Mouse (Mus musculus) midbrain, embryonic 15.5 days (tissue): ENCODE data around the gene Sema3f. TPM values are rescaled to one million over a fixed set of nuclear protein-coding genes. Genes with fewer than 3 reads are reported as not detected.

Experiments
- ATAC-seq: fragments of 200-750 bp; cut with Nextera tagmentation; replicated peaks from 2 replicates; pipeline ENCODE4 v1.8.0; 2017; ENCODE audit warnings: moderate TSS enrichment
- H3K27ac ChIP-seq: fragments of 300-500 bp; sonication (generic); 2 replicates; pipeline ENCODE4 v1.5.1; 2015; ENCODE audit warnings: mild to moderate bottlenecking, inconsistent platforms
- H3K27me3 ChIP-seq: fragments of 300-500 bp; sonication (generic); replicated peaks from 2 replicates; pipeline ENCODE4 v1.6.1; 2015; ENCODE audit warnings: inconsistent platforms
- H3K36me3 ChIP-seq: fragments of 300-500 bp; sonication (generic); replicated peaks from 2 replicates; pipeline ENCODE4 v1.6.1; 2015; ENCODE audit warnings: inconsistent platforms
- H3K4me1 ChIP-seq: fragments of 300-500 bp; sonication (generic); 2 replicates; pipeline ENCODE4 v1.6.1; 2015; ENCODE audit warnings: inconsistent platforms
- H3K4me2 ChIP-seq: fragments of 300-500 bp; sonication (generic); 2 replicates; pipeline ENCODE4 v1.6.1; 2015; ENCODE audit warnings: inconsistent platforms, mild to moderate bottlenecking, moderate library complexity
- H3K4me3 ChIP-seq: fragments of 300-500 bp; sonication (generic); 2 replicates; pipeline ENCODE4 v1.5.1; 2015; ENCODE audit warnings: mild to moderate bottlenecking, inconsistent platforms
- H3K9ac ChIP-seq: fragments of 300-500 bp; sonication (generic); 2 replicates; pipeline ENCODE4 v1.6.1; 2015; ENCODE audit warnings: mild to moderate bottlenecking, inconsistent platforms
- H3K9me3 ChIP-seq: fragments of 300-500 bp; sonication (generic); 2 replicates; pipeline ENCODE4 v1.6.1; 2016; ENCODE audit warnings: inconsistent platforms
- WGBS: fragments of 180-500 bp; shearing (Covaris S2); methylation state at CpG from one replicate; pipeline ENCODE4 v1.1.7; 2015; ENCODE audit warnings: mixed read lengths; 5-methylcytosine and 5-hydroxymethylcytosine counted together
- polyA plus RNA-seq: library from polyadenylated mRNA; unstranded; fragments of >200 nt; fragmentation: Nextera tagmentation; extraction: Ambion mirVana; gene quantifications from 2 replicates; pipeline ENCODE4 v1.2.1, GENCODE M21; 2015

Sema3f gene
- polyA plus RNA-seq, 1 experiment from 2014 or later, result 26.0 TPM

DNA sequence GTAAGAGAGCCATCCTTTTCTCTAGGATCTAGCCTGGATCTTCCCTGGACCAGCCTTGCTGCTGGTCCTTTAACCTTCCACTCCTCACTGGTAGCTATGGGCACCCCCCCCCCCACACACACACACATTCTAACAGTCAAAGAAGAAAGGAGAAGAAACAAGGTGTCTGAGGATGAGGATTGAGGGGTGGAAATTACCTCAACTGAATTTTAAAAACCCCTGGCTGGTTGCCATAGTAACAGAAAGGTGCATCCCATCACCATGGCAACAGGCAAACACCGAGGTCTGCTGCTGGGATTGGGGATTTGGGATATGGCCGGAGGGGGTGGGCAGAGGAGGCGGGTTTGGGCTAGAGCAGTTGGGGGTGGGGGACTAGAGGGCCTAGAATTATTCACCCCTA lies 19.4 kb upstream of the Sema3f start:
- ATAC-seq, result peak; percentile 35
- Histone ChIP-seq H3K9ac (no peak overlapping the region), H3K27ac (peak overlapping the region; percentile 91), H3K4me3 (no peak overlapping the region), H3K36me3 (no peaks in the 10 kb centered on the region), H3K4me1 (peaks cover 57% of the 10 kb centered on the region), H3K27me3 (no peaks in the 10 kb centered on the region), H3K4me2 (peak overlapping the region; percentile 15), H3K9me3 (no peaks in the 10 kb centered on the region)
- WGBS, result 4% methylated on average over 3 of the region's 3 CpGs

DNA sequence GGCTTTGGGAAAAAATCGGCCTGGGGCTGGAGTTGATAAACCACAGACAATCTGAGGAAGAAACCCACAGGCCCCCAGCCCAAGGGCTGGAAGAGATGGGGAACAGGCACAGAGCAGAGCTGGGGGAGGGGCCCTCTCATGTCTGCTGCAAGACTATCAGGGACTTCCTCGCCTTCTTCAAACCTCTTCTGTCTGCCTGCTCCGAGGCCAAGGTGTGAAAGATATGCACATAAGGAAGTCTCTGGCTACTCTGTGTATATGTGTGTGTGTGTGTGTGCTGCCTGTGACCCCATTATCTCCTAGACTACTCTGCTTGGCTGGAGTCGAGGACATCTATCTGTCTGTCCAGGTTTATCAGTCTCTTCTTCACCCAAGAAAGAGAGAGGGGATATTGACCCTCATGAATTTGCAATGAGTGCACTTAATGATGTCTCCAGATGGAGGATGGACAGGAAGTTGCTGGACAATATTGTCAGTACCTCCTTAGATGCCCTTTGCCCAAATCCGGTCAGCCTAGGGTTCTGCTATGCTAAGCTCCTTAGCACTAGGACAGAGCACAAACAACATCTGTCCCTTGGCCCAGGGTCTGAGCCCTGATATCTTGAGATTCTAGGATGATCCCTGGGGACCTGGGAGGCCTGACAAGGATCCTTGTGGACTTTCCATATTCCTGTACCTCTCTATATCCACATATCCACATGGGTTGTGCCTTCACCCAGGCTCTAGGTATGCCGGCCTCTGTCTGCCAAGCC lies 18.8 kb upstream of the Sema3f start:
- no peaks in the 10 kb centered on the region for H3K9me3 ChIP-seq
- no peaks in the 10 kb centered on the region for H3K27me3 ChIP-seq
- peak overlapping the region; percentile 91 for H3K27ac ChIP-seq
- H3K4me2 ChIP-seq, result peak overlapping the region; percentile 15
- no peak overlapping the region for H3K9ac ChIP-seq
- no peaks in the 10 kb centered on the region for H3K36me3 ChIP-seq
- H3K4me3 ChIP-seq, result no peak overlapping the region
- ATAC-seq, result peak; percentile 22
- H3K4me1 ChIP-seq, result peaks cover 55% of the 10 kb centered on the region
- whole genome bisulfite sequencing, result 59% methylated on average over 6 of the region's 6 CpGs

DNA sequence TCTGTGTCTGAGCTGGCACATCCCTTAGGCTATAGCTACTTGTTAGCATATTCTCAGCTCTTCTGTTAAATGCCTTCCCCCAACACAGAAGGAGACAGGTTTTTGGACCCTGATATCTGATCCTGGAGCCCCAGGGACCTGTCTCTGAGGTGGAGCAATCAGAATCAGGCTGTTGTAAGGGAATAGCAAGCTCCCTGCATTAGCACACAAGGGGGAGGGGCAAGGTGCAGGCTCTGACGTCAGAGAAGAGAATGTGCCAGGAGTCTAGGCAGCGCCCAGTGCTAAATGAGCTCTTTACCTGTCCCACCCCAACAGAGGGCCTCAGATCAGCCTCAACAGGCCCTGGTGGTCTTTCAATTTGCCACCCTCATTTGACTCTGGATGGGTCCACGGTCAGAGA lies 16.8 kb upstream of the Sema3f start:
- Histone ChIP-seq H3K4me2 (no peak overlapping the region), H3K36me3 (no peaks in the 10 kb centered on the region), H3K9me3 (no peaks in the 10 kb centered on the region), H3K4me1 (peaks cover 73% of the 10 kb centered on the region), H3K9ac (no peak overlapping the region), H3K4me3 (no peak overlapping the region), H3K27me3 (no peaks in the 10 kb centered on the region), H3K27ac (peak overlapping the region; percentile 71)
- 45% methylated on average over 3 of the region's 3 CpGs for WGBS
- ATAC-seq, result no peak

DNA sequence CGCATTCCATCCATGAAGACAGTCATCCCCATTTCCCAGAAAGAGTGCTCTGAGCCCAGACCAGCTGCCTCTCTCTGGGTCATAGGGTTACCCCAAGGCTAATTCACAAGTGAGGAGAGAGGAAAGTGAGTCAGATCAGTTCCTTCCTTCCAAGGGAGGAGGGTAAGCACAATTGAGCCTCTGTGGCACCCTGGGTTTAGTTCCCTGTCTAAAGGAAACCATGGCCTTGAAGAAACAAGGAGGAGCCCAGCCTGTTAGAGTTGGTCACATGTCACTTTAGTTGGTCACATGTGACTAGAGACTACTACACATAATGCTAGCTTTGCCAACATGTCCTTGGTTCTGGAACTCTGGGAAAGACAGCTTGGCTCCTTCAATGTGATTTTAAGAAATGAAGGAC lies 14.5 kb upstream of the Sema3f start:
- no peak overlapping the region for H3K4me2 ChIP-seq
- 88% methylated on average over 1 of the region's 1 CpGs for WGBS
- H3K27ac ChIP-seq, result no peak overlapping the region
- H3K27me3 ChIP-seq, result no peaks in the 10 kb centered on the region
- no peaks in the 10 kb centered on the region for H3K36me3 ChIP-seq
- H3K4me1 ChIP-seq, result peaks cover 54% of the 10 kb centered on the region
- no peak overlapping the region for H3K9ac ChIP-seq
- no peak overlapping the region for H3K4me3 ChIP-seq
- ATAC-seq, result no peak
- H3K9me3 ChIP-seq, result no peaks in the 10 kb centered on the region

DNA sequence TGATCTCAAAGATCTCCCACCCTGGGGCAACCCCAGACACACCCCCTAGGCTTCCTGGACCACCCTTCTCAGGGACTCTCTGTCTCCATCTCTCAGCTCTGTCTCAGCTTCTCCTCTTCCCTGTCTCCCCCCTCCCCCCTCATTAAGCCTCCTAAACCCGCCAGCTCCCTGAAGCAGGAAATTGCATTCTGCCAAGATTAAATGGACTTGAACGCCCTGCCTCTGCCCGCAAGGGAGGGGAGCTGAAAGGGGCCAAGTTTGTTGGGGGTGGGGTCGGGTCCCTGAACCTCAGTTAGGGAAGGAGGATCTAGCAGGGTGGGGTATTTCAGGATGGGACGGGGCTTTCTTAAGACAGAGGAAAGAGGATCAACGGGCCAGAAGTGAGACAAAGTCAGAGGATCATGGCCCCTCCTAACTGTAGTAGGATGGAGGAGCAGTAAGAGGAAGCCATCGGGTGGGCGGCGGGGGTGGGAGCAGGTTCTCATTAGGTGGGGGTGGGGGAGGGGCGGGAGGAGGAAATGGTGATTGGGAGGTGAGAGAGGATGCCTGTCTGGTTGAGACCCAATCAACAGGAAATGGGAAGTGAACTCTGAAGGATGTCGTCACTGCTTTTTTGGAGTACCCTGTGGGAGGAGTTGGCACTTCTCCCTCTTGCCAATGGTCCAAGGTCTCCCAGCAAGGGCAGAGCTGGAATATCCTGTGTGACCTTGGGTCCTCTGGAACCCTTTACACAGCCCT lies 13.7 kb upstream of the Sema3f start:
- no peak overlapping the region for H3K4me3 ChIP-seq
- H3K9ac ChIP-seq, result no peak overlapping the region
- peak overlapping the region; percentile 18 for H3K4me2 ChIP-seq
- H3K4me1 ChIP-seq, result peaks cover 45% of the 10 kb centered on the region
- no peaks in the 10 kb centered on the region for H3K36me3 ChIP-seq
- no peaks in the 10 kb centered on the region for H3K27me3 ChIP-seq
- no peaks in the 10 kb centered on the region for H3K9me3 ChIP-seq
- 4% methylated on average over 10 of the region's 11 CpGs for WGBS
- peak overlapping the region; percentile 71 for H3K27ac ChIP-seq
- peak; percentile 28 for ATAC-seq

DNA sequence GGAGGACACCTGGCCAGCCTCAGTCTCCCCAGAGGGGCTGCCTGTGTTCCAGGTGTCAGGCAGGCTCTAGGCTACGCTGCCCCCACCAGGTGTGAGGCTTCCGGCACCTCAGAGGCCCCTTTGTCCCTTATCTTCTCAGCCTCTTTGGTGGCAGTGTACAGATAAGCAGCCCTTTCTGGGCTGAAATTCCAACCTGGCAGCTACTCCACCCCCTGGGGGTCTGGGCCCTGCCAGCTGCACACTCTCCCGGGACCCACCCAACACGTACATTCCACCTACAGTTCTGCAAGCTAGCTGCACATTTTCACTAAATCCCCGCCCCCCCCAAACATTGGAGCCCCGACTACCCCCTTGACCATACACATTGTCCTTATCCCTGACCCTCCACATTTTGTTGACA lies 13.0 kb upstream of the Sema3f start:
- peak overlapping the region; percentile 18; the same call in 1 of the 2 replicates for H3K4me2 ChIP-seq
- H3K4me1 ChIP-seq, result peaks cover 39% of the 10 kb centered on the region
- H3K4me3 ChIP-seq, result no peak overlapping the region
- ATAC-seq, result peak; percentile 45
- H3K9me3 ChIP-seq, result no peaks in the 10 kb centered on the region
- H3K27ac ChIP-seq, result peak overlapping the region; percentile 71
- H3K36me3 ChIP-seq, result no peaks in the 10 kb centered on the region
- whole genome bisulfite sequencing, result 11% methylated on average over 6 of the region's 6 CpGs
- H3K27me3 ChIP-seq, result no peaks in the 10 kb centered on the region
- no peak overlapping the region; the same call in 1 of the 2 replicates for H3K9ac ChIP-seq

DNA sequence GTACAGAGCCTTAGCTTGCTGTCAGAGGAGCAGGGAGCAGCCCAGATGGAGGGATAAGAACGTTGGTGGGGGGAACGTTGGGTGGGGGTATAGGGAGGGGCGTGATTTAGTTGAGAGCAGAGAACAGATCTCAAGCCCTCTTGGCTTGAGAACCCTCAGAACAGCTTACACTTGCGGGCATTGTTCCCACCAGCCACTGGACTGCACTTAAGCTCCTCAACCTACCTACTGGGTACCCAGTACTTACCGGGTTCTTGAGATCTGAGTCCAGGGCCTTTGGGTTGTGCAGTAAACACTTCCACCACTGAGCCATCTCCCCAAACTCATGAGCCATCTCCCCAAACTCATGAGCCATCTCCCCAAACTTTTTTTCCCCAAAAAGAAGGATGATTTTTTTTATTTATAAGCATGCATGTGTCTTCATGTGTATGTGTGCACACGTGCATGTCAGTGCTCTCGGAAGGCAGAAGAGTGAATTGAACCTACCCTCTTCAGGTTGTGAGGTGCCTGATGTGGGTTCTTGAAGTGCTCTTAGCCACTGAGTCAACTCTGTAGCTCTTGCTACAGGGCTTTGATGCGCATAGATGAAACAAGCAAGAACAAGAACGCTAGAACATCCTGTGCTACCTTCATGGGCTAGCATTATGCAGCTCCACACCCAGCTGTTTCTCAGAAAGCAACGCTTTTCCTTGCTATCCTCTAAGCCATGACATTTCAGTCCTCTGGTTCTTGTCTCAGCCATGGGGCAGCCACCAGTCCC lies 8.7 kb upstream of the Sema3f start:
- no peak overlapping the region for H3K27ac ChIP-seq
- WGBS, result 82% methylated on average over 10 of the region's 10 CpGs
- no peaks in the 10 kb centered on the region for H3K27me3 ChIP-seq
- H3K4me2 ChIP-seq, result no peak overlapping the region
- H3K9me3 ChIP-seq, result no peaks in the 10 kb centered on the region
- no peak for ATAC-seq
- no peak overlapping the region for H3K9ac ChIP-seq
- H3K4me1 ChIP-seq, result peaks cover 28% of the 10 kb centered on the region
- H3K4me3 ChIP-seq, result no peak overlapping the region
- no peaks in the 10 kb centered on the region for H3K36me3 ChIP-seq

DNA sequence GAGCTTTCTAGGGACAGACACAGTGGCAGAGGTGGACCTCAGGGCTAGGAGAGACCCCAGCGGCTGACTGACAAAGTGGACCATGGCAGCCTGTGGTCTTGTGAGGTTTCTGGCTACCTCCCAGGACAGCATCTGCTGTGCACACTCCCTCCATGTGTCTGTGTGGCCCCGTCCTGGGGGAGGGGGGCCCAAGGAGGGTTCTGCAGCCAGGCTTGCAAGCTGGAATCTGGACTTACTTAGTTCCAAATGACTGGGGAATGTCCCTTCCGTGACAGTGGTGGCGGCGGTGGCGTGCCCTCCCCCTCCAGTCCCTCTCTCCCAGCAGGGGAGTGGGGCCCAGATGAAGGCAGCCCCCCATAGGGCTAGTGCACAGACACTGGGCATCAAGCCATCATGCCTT lies 6.7 kb upstream of the Sema3f start:
- H3K27ac ChIP-seq, result no peak overlapping the region
- no peaks in the 10 kb centered on the region for H3K36me3 ChIP-seq
- H3K4me1 ChIP-seq, result peaks cover 10% of the 10 kb centered on the region
- H3K27me3 ChIP-seq, result no peaks in the 10 kb centered on the region
- no peak overlapping the region for H3K4me2 ChIP-seq
- 28% methylated on average over 6 of the region's 6 CpGs for WGBS
- no peak for ATAC-seq
- H3K9me3 ChIP-seq, result no peaks in the 10 kb centered on the region
- H3K4me3 ChIP-seq, result no peak overlapping the region
- H3K9ac ChIP-seq, result no peak overlapping the region

DNA sequence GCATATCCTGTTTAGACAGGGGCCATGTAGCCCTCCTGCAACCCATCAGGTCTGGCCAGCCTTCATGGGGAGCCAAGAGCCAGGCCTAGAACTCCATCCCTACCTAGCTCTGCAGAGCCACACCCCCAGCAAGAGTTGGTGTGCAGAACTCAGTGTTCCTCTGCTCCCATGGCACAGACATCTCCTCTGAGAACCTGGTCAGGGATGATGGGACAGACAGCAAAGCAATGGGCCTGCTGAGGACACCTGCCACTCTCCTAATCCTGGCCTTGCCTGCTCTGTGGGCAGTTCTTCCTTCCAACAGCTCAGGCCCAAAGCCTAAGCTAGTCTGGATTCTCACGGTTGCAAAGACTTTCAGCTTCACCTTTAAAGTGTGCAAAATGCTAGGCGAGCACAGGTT lies 5.4 kb upstream of the Sema3f start:
- ATAC-seq, result no peak
- no peak overlapping the region for H3K4me3 ChIP-seq
- WGBS, result 90% methylated on average over 2 of the region's 2 CpGs
- H3K4me1 ChIP-seq, result peaks cover 11% of the 10 kb centered on the region
- no peaks in the 10 kb centered on the region for H3K9me3 ChIP-seq
- no peak overlapping the region for H3K27ac ChIP-seq
- no peaks in the 10 kb centered on the region for H3K36me3 ChIP-seq
- H3K9ac ChIP-seq, result no peak overlapping the region
- H3K4me2 ChIP-seq, result no peak overlapping the region
- no peaks in the 10 kb centered on the region for H3K27me3 ChIP-seq

DNA sequence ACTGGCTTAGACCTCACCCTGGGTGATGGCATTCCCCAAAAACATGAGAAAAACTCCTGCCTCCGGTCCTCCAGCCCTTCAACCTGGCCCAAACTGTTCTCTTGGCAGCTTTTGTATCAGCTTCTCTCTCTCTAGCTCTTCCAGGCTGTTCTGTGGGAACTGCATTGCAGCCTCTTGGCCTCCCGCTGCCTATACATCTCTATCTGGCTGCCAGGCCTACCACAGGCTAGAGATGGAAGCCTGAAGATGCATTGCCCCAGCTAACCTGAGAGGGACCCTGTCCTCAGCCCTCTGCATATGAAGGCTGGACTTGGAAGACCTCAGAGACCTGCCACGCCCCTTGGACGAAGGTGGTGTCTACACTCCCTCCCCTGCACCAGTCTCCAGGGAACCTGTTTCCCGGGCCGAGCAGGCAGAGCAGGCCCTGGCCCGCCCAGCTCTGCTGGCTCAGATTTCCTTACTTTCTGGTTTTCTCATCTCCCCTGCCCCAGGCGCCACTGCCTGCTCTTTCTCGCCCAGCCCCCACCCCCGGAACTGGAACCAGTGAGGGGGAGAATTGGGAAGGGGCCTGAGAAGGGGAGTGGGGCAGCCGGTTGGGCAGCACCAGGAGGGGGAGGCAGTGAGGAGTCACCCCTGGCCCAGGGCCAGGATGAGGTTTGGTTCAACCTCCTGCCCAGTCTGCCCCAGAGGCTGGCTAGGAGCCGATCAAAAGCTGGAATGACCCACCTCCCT lies 4.1 kb upstream of the Sema3f start:
- WGBS, result 22% methylated on average over 12 of the region's 12 CpGs
- Histone ChIP-seq H3K27me3 (no peaks in the 10 kb centered on the region), H3K27ac (no peak overlapping the region), H3K4me2 (no peak overlapping the region), H3K9me3 (no peaks in the 10 kb centered on the region), H3K4me3 (no peak overlapping the region), H3K9ac (no peak overlapping the region), H3K4me1 (peaks cover 17% of the 10 kb centered on the region), H3K36me3 (no peaks in the 10 kb centered on the region)
- no peak for ATAC-seq

DNA sequence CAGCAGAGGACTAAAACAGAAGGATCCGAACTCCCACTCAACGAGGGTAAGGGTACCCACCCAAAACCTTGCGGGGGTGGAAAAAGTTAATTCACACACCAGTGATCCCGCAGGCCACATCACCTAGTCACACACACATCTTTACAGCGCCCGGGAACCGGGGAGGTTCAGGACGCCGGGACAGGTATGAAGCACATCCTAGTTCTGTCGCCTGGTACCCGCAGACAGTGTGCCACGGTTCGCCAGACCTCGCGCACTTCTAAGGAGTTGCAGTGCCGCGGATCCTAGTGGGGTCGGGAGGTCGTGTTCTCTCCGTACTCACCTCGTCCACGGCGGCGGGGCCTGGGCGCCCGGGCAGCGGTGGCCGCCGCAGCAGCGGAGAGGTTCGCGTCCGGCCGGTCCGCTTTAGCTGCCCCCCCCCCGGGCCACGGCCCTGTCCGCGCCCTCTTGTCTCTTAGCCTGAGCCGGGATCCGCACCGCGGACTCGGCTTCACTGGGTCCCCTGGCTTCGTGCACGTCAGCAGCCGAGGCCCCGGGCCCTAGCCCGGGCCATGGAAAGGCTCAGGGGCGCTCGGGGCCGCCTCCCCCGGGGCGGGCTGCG lies 1.1 kb downstream of the Sema3f start:
- no peaks in the 10 kb centered on the region for H3K9me3 ChIP-seq
- no peaks in the 10 kb centered on the region for H3K36me3 ChIP-seq
- H3K4me2 ChIP-seq, result peak overlapping the region; percentile 93
- under 1% methylated on average over 52 of the region's 55 CpGs for WGBS
- H3K4me3 ChIP-seq, result peak overlapping the region; percentile 71
- no peaks in the 10 kb centered on the region for H3K27me3 ChIP-seq
- peak; percentile 31; the same call in 1 of the 2 replicates for ATAC-seq
- peak overlapping the region; percentile 89 for H3K27ac ChIP-seq
- H3K4me1 ChIP-seq, result peaks cover 49% of the 10 kb centered on the region
- H3K9ac ChIP-seq, result peak overlapping the region; percentile 85
